Comparison of ENCODE assay signal across 9 mouse cellular contexts in the genomic region with DNA sequence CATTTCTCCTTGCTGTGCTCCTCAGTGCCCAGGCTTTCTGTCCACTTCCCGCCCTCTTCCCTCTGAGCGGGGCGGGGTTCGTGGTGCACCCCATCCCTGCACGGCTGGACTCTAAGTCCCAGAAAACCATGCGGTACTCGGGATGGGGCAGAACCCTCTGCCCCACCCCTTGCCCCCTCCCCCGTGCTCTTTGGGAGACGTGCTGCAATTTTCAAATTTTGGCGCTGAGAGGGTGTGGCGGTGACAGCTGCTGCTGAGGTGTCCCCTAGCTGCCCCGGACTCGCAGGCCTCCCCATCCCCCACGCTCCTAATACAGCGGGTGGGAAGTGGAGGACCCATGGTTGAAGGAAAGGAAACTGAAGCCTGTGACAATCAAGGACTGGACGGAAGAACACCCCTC. TPM values are rescaled to one million over a fixed set of nuclear protein-coding genes. Genes with fewer than 3 reads are reported as not detected.
DNase-seq lines count a peak whose midpoint lies in the region; TF ChIP-seq lines count a peak whose summit lies in the region.
"Had no signal": no experiment of that assay in that cellular context is flagged by ENCODE, and none has a peak within 500 bp of the region (broad histone marks: within the 10 kb centered on the region; RNA-seq: fewer than 3 reads in every experiment).

No protein-coding gene starts in this region.

- no peak overlapping the region for H3ac ChIP-seq in myocyte (ENCODE audit: control insufficient read depth, insufficient read length)

- H3K27me3 ChIP-seq in myocyte (ENCODE audit: control insufficient read depth, insufficient read depth, insufficient read length), result no peaks in the 10 kb centered on the region
- H3K27me3 ChIP-seq: Patski had no signal

- peak overlapping the region; percentile 76 for H3K4me2 ChIP-seq in myocyte (ENCODE audit: low read depth)

- no peak for TF ChIP-seq POLR2A in myocyte (IDR thresholded peaks at IDR 0.05; ENCODE audit: insufficient read length, low read depth)

- no peaks in the 10 kb centered on the region for H3K36me3 ChIP-seq in myocyte (ENCODE audit: control insufficient read depth, insufficient read depth)

- peak; percentile 62 for DNase-seq in left cerebral cortex, postnatal 4 days
- no peak for DNase-seq in left cerebral cortex, adult 18-20 months (ENCODE audit: low spot score in 2 of 2)
- DNase-seq in heart, postnatal 4 days, result peak; percentile 57
- DNase-seq in liver, result peak; percentile 55
- no peak for DNase-seq in thymus, postnatal 10 days (ENCODE audit: low spot score in 2 of 2)
- DNase-seq in spleen, postnatal 14 days (ENCODE audit: low spot score in 2 of 2), result no peak
- no peak for DNase-seq in gastrocnemius, postnatal 4 days (ENCODE audit: low spot score in 2 of 2)

- H3K4me3 ChIP-seq in myocyte, result peak overlapping the region; percentile 6

- intact Hi-C loops in left cerebral cortex, postnatal 4 days (cut with DNase I), result no loop called here

- peaks cover 15% of the 10 kb centered on the region for H3K79me2 ChIP-seq in myocyte (ENCODE audit: control insufficient read depth, insufficient read depth)

TF ChIP-seq in myocyte, 11 proteins besides CTCF, POLR2A, EP300 and RAD21:
- peak; percentile 91 for TF ChIP-seq E2F4 (IDR thresholded peaks at IDR 0.05; ENCODE audit: insufficient read depth)
- peak in 2 of 3 experiments; percentile 80 to 94 for TF ChIP-seq MYOD1 (IDR thresholded peaks at IDR 0.05; ENCODE audit: control insufficient read depth in 1 of 3, insufficient read length in 2 of 3, low read depth in 2 of 3)
- no peak for TF ChIP-seq MAX (IDR thresholded peaks at IDR 0.05; ENCODE audit: low read depth)
- no peak for TF ChIP-seq SRF (IDR thresholded peaks at IDR 0.05; ENCODE audit: control insufficient read depth, insufficient read length, low read depth)
- peak; percentile 15 for TF ChIP-seq TCF12 (IDR thresholded peaks at IDR 0.05; ENCODE audit: insufficient read depth, poor library complexity, severe bottlenecking)
- no peak for TF ChIP-seq CEBPB (IDR thresholded peaks at IDR 0.05; ENCODE audit: insufficient read depth, poor library complexity, severe bottlenecking)
- no peak for TF ChIP-seq TCF3 (IDR thresholded peaks at IDR 0.05; ENCODE audit: insufficient read length, low read depth)
- peak; percentile 44 to 92 (median 84) for TF ChIP-seq MYOG (IDR thresholded peaks at IDR 0.05; ENCODE audit: control insufficient read depth in 1 of 3, insufficient read depth in 1 of 3, insufficient read length in 2 of 3, low read depth in 2 of 3)
- TF ChIP-seq USF1 (IDR thresholded peaks at IDR 0.05; ENCODE audit: low read depth), result no peak
- TF ChIP-seq REST (IDR thresholded peaks at IDR 0.05; ENCODE audit: insufficient read depth, insufficient read length), result no peak
- no peak for TF ChIP-seq POLR2AphosphoS2 (IDR thresholded peaks at IDR 0.05; ENCODE audit: insufficient read length, low read depth)
TF ChIP-seq in myocyte: peak in this region for 4.

RNA-seq across cellular contexts. Expression of a gene that starts 3.9 kb away (rescaled TPM):
- total RNA-seq in left cerebral cortex, postnatal 4 days (2021), result 10 to 100 TPM; 28.5 to 35.7 TPM
- 10 to 100 TPM; 20.0 to 20.1 TPM for total RNA-seq in left cerebral cortex, adult 18-20 months (2021)
- 10 to 100 TPM; 15.5 to 17.2 TPM for total RNA-seq in heart, postnatal 4 days (2021)
- polyA plus RNA-seq in myocyte (2012; fragmentation: generic; extraction: Trizol), result 65.2 TPM
- 10 to 100 TPM; 46.8 to 50.5 TPM for total RNA-seq in gastrocnemius, postnatal 4 days (2021)

RNA-seq across cellular contexts. Expression of a gene that starts 8.0 kb away (rescaled TPM):
- total RNA-seq in left cerebral cortex, postnatal 4 days (2021), result 1 to 10 TPM; 5.3 to 6.2 TPM
- 10 to 100 TPM; 25.1 to 38.3 TPM for total RNA-seq in left cerebral cortex, adult 18-20 months (2021)
- 1 to 10 TPM; 6.4 to 9.5 TPM for total RNA-seq in heart, postnatal 4 days (2021)
- 52.2 TPM for polyA plus RNA-seq in myocyte (2012; fragmentation: generic; extraction: Trizol)
- total RNA-seq in gastrocnemius, postnatal 4 days (2021), result 10 to 100 TPM; 13.5 to 16.3 TPM

RNA-seq across cellular contexts. Expression of a gene that starts 21.2 kb away (rescaled TPM):
- total RNA-seq in left cerebral cortex, postnatal 4 days (2021), result 100 to 1,000 TPM; 147 TPM
- 100 to 1,000 TPM; 131 to 136 TPM for total RNA-seq in left cerebral cortex, adult 18-20 months (2021)
- total RNA-seq in heart, postnatal 4 days (2021), result 100 to 1,000 TPM; 162 to 169 TPM
- 225 TPM for polyA plus RNA-seq in myocyte (2012; fragmentation: generic; extraction: Trizol)
- 100 to 1,000 TPM; 120 to 134 TPM for total RNA-seq in gastrocnemius, postnatal 4 days (2021)

RNA-seq across cellular contexts. Expression of a gene that starts 50.3 kb away (rescaled TPM):
- under 1 TPM; 0.12 to 0.42 TPM for total RNA-seq in left cerebral cortex, postnatal 4 days (2021)
- under 1 TPM; 0.12 to 0.26 TPM for total RNA-seq in left cerebral cortex, adult 18-20 months (2021)
- total RNA-seq in heart, postnatal 4 days (2021), result not detected
- 0.05 TPM for polyA plus RNA-seq in myocyte (2012; fragmentation: generic; extraction: Trizol)
- under 1 TPM in 1 of 2 experiments, not detected in 1; 0.10 TPM for total RNA-seq in gastrocnemius, postnatal 4 days (2021)

Comparison
In these comparisons a context has a peak if more than half of its experiments do, and no peak if none do; other contexts are left out.
1. DNase-seq: peak in left cerebral cortex, postnatal 4 days (single experiment), heart, postnatal 4 days (single experiment) and liver (single experiment); none in left cerebral cortex, adult 18-20 months (0 of 2), thymus, postnatal 10 days (0 of 2), spleen, postnatal 14 days (0 of 2) and gastrocnemius, postnatal 4 days (0 of 2).